Mouse (Mus musculus): ENCODE measurements around the gene Pradc1. TPM values are rescaled to one million over a fixed set of nuclear protein-coding genes. Genes with fewer than 3 reads are reported as not detected.

Gene Pradc1
- 22.2 and 26.2 TPM in 2 replicates for polyA plus RNA-seq (2012)

GRCm38 (mm10) chr6:85451664-85452410 is at the start of gene Pradc1:
TSS of gene Pradc1 (minus strand) at chr6:85451970.

DNA sequence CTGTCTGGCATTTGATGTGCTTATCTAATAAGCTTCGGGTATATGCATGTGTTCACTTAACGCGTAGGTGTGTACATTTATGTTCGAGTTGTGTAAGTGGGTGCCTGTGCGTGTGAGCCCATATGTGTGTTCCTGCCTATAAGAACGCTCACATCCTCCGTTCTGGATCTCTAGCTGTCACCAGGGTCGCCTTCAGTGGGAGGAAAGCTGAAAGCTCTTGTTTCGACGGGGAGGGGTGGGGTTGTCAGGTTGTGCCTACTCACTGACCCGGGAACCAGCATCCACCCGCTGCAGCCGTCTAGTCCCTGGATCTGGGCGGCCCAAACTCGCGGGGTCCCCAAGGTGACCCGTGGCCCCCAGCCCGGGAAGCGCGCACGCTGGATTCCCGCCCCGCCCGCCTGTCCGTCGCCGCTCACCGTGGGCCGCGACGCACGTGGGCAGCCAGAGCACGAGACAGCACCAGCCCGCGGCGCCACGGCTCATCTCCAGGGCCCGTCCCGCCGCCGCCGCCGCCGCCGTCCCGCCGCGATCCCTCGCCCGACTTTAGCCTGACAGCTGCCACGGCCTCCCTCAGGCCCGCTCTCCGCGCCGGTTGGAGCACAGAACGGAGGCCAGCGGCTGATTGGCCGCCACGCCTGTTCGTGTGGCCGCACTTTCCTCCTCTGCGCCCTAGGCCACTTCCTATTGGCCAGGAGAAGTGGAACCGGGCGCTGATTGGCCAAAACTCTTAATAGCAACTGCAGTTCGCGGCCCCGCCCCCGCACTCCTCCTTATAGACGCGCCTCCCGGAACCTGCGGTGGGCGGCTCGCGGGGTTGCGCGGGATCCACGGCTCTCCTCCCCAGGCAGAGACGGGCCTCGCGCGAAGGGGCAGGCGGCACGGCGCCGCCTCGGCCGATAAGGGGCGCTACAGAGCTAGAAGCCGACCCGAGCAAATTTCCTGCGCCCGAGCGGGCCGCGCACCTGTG is 790 bp downstream of the Pradc1 start, which contains the start of gene Cct7:
Gene Cct7, plus strand, starts transcription at position 818 of the 967 bp plus-strand sequence.

GRCm38 (mm10) chr6:85431842-85432431 is 19.8 kb downstream of the Pradc1 start, which contains the start of gene Smyd5:
TSS of gene Smyd5 (plus strand) at chr6:85431989.

DNA sequence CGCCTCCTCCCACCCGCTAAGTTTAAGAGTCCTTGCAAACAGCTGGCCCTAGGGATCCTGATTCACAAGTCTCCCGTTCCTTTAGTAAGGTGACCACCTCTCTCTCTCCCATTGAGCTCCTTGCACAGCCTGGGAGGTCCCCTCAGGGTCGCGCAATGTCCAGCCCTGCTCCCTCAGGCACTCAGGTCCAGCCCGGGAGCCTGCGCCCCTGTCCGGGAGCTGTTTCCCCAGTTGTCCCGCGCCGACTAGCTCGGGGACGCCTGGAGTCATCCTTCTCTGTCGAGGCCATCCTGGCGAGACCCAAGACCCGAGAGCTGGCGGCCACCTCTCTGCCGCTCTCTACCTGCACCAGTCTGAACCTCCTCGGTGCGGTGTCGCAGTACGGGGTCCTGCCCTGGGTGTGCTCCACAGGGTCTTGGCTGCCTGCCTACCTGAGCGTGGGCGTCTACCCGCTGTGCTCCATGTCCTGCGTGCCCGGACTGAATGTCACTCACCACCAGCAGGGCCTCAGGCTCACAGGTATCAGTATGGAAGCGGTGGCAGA is 27.9 kb downstream of the Pradc1 start, which contains the start of gene Noto:
Gene Noto, plus strand, starts transcription at position 51 of the 544 bp plus-strand sequence.

Other genes starting within 250 kb of the Pradc1 start
- 1.3 TPM in 2 replicates for gene Sfxn5, start 118.5 kb downstream of the Pradc1 start, polyA plus RNA-seq (2012)
- gene Rab11fip5, start 77.3 kb downstream of the Pradc1 start, polyA plus RNA-seq (2012), result 11.6 and 15.0 TPM in 2 replicates
- gene Noto, start 28.1 kb downstream of the Pradc1 start, polyA plus RNA-seq (2012), result not detected in 2 replicates
- 20.2 and 23.5 TPM in 2 replicates for gene Smyd5, start 20.0 kb downstream of the Pradc1 start, polyA plus RNA-seq (2012)
- 55.0 and 64.0 TPM in 2 replicates for gene Cct7, start 456 bp downstream of the Pradc1 start, polyA plus RNA-seq (2012)
- gene Fbxo41, start 51.0 kb upstream of the Pradc1 start, polyA plus RNA-seq (2012), result not detected in 2 replicates
- 13.3 and 13.8 TPM in 2 replicates for gene Egr4, start 61.6 kb upstream of the Pradc1 start, polyA plus RNA-seq (2012)
- gene Alms1, start 135.6 kb upstream of the Pradc1 start, polyA plus RNA-seq (2012), result 1.1 and 1.7 TPM in 2 replicates